Mouse (Mus musculus) brain, embryonic 14.5 days (tissue): ENCODE results near the gene Rasgef1b.

Experiments used
- CTCF ChIP-seq: fragments of 200-500 bp; IDR thresholded peaks from 2 replicates; pipeline ENCODE4 v1.5.1; 2012; ENCODE audit warnings: inconsistent platforms, mild to moderate bottlenecking, moderate library complexity, borderline replicate concordance; ENCODE audit not compliant: insufficient read depth, insufficient read length; ENCODE audit errors: extremely low read depth
- POLR2A ChIP-seq: fragments of 200-500 bp; IDR thresholded peaks from 2 replicates; pipeline ENCODE4 v1.6.1; 2012; ENCODE audit warnings: mild to moderate bottlenecking, inconsistent platforms, borderline replicate concordance; ENCODE audit not compliant: poor library complexity, insufficient read depth, insufficient read length, severe bottlenecking; ENCODE audit errors: extremely low read depth

DNA sequence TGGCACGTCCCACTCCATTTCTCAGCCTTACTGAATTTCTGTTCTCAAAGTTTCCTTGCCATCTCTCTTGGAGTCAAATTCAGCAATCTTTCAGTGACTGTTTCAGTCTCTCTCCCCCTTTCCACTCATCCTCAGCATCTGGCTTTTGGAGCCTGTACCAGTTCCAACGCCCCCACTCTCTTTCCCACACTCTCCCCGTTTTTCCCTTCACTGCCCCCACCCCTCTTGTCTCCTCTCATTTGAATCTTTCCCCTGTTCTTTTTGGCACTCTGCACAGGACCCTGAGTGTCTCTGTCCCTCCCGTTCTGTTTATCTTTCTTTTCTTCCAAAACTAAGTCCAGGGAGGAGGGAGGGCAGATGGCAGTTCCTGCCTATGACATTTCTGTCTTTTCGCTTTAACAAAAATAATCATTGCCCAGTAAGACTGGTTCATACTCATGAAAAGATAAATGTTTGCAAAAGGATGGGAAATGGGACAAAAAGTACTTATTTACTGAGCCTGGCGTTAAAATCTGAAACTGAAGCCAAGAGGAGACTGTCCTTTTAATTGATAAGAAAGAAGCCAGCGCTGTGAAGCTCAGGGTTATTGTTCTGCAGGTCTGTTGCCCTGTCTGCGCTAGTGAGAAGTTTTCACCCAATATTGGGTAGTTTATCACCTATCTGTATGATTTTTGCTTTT, 388.4 kb downstream of the Rasgef1b start:
- TF ChIP-seq CTCF (no peak), POLR2A (no peak)
